Mouse (Mus musculus): Measurements from ENCODE around the gene Fasn.
"Not testable (repeated sequence)": the region's sequence is repeated elsewhere in the genome, so short reads cannot be mapped to it uniquely, and the experiment has no call there.

The Fasn gene

DNA sequence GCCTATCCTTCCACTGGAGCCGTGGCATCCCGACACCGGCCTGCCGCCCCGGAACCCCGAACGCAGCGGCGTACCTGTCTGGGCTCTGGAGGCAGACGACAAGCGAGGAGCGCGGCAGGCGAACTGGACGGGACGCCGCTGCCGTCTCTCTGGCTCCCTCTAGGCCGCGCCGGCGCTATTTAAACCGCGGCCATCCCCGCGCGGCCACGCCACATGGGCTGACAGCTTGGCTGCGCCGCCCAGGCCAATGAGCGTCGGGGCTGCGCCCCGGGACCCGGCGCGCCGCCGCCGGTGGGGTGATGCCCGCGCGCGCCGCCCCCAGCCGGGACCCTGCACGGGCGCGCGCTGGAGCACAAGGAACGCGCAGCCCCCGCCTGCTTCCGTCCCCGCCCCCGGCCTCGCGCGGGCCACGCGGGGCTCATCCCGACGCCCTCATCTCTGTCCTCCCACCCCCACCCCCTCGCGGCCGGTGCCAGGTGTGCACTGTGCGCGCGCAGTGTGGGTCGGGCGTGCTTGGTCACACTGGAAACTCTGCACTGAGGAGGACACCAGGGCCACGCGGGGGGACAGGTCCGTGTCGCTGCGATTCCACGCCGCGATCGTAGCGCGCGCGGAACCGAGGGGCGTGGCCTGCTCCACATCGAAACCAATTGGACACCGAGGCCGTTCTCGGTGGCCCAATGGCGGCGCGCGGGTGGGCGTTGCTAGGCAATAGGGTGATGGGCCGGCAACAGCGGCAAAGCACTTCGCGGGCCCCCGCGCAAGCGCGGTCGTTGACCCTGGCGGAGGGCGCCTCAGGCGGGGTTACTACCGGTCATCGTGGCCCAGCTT, at the start of gene Fasn:
Fasn (minus strand) TSS at position 592 of the 831 bp plus-strand sequence.
- DNase-seq (ENCODE audit: low spot score in 2 of 2), result peak; percentile 97 to 98

DNA sequence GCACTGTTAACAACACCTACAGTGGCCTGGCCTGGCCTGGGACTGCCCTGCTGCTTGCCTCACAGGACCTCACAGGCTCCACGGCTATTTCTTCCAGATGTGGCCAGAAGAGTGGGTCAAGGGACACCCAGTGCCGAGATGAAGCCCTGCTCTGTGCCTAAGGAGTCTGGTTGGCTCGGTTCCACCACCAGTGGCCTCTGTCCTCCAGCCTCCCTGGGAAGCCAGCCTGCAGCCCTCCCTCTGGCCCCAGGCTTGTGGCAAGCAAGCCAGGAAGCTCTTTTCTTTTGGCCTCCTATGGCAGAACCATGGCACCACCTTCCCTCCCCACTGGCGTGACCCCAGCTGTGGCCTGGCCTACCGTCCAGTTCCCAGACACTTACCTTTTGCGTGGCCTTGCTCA, 48.9 kb upstream of the Fasn start:
- DNase-seq (ENCODE audit: low spot score in 2 of 2), result no peak

DNA sequence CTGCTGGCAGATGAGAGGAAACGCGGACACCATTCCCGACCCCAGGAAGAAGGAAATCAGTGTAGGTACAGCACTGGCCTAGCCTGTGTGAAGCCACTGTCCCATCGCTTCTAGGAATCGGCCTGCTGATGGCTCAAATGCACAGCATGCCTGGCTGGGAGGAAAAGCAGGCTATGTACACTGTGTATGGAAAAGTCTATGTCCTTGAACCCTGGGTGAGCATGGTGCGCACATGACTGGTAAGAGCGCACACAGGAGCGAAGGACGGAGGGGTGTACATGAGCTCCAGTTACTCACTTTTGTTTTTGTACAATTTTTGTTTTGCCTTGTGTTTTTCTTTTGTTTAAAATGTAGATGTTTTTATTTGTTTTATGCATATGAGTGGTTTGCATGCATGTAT, 47.2 kb upstream of the Fasn start:
- no peak for DNase-seq (ENCODE audit: low spot score in 2 of 2)

DNA sequence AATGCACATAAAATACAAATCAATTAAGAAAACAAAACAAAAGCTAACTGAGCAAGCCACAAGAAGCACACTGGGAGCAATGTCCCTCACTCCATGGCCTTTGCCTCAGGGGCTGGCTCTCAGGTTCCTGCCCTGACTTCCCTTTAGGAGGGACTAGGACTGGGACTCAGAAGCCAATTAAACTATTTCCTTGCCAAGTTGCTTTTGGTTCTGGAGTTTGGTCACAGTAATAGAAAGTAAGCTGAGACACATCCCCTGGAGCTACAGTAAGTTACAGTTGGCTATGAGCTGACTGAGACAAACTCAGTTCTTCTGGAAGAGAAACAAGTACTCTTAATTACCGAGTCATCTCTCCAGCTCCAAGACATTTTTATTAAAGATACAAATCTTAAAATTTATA, 41.5 kb upstream of the Fasn start:
- no peak for DNase-seq (ENCODE audit: low spot score in 2 of 2)

DNA sequence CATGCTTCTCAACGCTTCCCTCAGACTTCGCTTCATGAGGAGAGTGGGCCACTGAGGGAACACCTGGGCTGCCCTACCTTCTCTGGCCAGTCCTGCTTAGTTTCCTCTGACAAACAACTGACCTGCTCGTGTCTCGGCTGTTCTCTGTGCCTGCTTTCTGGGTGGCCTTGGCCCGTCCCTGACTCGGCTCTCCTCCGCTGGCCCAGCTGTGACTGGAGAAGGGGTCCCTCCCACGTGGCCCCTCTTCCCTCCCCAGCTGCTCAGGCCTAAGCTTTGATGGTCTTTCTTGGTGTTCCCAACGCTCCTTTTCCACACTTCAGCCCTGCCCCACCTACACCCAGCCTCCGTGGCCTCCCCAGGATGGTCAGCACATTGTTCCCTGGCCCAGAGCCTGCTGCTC, 38.5 kb upstream of the Fasn start:
- DNase-seq (ENCODE audit: low spot score in 2 of 2), result peak in 1 of 2 experiments; percentile 41

DNA sequence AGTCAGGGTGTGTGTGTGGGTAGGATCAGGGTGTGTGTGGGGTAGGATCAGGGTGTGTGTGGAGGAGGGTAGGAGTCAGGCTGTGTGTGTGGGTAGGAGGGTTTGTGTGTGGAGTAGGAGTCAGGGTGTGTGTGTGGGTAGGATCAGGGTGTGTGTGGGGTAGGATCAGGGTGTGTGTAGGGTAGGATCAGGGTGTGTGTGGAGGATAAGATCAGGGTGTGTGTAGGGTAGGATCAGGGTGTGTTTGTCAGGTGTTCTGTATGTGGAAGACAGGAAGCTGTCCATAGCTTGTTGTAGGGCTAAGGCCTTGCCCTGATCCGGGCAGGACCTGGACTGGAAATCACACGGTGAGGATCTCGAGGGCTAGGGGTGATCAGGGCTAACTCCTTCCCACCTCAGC, 31.6 kb upstream of the Fasn start:
- DNase-seq (ENCODE audit: low spot score in 2 of 2), result not testable (repeated sequence)

DNA sequence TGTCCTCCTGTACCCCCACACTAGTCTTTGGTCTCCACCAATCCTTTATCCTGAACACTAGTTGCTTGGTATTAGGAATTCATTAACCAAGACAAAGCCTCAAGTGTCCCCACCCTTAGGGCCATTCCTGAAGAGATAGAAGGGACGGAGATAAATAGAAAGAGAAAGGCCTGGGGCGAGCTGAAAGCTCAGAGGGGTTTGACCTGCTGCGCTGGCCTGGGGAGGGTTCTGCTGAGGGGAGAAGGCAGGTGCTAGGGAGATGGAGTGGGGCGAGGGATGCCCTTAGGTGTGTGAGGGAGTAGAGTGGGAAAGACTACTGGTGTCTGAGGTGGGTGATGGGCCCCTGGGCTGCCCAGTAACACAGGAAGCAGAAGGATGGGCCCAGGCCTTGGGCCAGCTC, 29.4 kb upstream of the Fasn start:
- no peak for DNase-seq (ENCODE audit: low spot score in 2 of 2)

DNA sequence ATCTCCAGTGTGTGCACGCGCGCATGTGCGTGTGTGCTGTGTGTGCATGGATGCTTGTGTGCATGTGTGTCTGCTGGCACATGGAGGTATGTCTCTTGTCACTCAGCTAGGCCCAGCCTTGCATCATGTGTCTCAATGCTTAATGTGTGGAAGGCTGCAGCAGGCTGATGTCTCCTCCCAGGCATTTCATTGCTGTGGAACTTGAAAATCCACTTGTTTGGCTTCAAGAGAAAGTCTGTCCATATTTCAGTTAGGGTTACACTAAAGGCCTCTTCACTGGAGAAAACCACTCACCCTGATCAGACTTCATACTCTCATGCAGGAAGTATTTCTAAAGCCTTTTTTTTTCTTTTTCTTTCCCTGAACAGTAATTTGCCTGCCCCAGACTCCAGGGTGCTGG, 28.8 kb upstream of the Fasn start:
- no peak for DNase-seq (ENCODE audit: low spot score in 2 of 2)

DNA sequence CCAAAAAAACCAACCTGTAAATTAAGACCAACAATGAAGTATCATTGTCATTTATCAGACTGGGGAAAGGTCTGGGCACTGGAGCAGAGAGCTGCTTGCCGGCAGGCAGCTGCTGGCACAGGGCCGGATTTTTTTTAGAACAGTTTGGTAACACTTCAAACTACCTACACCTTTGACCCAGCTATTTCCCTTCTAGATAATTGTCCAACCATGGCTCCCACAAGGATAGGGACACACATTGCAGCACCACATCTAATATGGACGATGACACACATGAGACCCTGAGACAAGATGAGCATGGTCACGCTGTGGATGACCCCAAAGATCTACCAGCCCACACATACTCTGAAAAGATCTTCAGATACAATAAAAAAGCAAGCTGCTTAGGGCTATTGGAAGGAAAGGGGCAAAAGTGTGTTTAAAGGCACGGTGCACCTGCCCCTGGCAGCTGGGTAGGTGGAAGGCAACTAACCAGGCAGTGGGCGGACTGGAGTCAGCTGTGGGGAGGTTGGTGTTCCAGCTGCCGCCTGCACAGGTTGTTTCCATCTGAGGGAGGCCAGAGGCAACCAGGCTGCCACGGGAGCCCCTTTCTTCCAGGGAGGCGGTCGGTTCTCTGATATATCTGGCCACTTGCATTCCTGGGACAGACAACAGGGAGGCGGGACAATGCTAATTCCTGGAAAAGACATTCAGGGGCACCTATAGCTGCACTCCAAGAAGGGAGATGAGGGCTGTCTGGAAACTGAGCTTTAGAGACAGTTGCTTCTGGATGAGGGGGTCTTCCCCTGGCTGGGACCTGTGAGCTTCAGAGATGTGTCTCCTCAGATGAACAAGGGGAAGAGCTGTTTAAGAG, 28.0 kb upstream of the Fasn start:
- no peak for DNase-seq (ENCODE audit: low spot score in 2 of 2)

DNA sequence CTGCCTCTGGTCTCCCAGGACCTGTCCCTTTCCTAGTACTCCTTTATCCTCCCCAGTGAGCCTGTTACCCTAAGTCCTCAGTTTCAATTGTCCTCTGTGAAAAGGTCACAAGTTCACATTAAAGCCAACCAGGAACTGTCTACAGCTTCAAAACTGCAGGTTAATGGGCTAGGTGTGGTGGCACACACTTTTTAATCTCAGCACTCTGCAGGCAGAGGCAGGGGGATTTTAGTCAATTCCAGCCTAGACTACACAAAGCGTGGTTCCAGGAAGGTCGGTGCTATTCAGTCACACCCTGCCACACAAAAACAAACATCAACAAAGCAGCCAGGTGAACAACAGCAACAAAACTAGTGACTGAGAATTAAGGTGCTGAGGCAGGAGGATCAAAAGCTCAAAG, 27.2 kb upstream of the Fasn start:
- DNase-seq (ENCODE audit: low spot score in 2 of 2), result no peak

DNA sequence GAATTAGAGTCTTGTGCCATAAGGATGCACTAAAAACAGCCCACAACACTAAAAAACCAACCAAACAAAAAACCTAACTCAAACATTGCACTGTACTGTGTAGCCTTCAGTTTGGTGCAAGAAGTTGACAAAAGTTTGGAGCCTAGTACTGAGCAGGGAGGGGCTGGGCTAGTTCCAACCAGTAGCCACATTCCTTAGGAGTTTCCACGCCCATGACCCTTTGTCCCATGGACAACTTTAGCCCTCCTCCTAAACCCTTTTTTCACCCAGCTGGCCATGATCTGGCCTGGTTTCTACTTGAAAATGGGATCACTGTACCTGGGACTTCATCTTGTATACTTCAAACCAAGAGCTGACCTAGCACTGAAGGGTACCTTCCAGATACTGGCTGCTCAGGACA, 26.8 kb upstream of the Fasn start:
- no peak for DNase-seq (ENCODE audit: low spot score in 2 of 2)

DNA sequence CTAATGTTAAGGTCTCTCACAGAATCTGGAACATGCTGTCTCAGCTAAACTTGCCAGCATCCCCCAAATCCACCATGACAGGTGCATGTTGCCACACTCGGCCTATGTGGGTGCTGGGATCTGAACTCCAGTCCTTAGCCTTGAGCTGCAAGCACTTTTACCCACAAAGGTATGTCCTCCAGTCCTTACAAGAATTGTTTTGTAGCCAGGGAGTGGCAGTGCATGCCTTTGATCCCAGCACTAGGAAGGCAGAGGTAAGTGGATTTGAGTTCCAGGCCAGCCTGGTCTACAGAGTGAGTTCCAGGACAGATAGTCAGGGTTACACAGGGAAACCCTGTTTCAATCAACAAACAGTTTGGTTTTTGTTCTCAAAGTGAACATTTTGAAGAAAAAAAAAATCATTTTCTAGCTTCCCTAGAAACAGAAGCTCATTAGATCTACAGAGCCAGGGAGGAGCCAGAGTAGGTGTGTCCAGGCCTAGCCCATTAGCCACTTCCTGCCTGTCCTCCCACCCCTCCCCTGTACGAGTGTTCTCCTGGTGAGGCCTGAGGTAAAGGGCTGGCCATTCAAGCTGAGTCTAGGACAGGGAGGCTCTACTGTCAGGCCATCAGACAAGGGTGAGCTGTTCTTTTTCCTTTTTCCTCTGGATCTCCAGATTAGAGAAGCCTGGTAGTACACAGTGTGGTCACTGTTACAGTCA, 26.1 kb upstream of the Fasn start:
- no peak for DNase-seq (ENCODE audit: low spot score in 2 of 2)

DNA sequence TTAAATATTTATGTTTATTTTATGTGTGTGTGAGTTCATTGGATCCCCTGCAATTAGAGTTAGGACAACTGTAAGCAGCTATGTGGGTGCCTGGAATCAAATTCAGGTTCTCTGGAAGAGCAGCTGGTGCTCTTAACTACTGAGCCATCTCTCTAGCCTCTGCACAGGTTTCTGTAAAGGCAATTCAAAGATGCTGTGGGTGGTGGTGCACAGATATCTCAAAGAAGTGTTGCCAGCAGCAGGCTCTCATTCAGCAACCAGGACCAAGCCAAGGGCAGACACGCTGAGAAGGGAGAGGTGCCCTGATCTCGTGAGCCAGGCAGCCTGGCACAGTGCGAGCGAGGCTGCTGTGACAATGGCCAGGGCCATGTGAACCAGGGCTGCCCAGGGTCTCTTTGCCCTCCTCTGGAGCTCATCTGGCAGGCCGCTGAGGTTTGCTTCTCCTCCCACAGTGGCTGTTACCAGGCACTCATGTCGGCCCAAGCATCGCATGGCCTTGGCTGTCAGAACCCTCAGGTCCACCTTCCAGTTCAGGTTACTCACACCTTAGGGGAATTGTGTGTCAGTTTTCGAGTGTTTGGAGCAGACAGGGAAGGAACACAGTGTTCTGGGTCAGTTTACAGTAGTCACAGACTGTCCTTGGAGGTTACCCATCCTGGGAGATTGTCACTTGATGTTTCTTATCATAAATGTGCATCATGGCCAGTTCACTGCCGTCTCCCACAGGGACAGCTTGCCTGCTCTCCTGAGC, 22.6 kb upstream of the Fasn start:
- no peak for DNase-seq (ENCODE audit: low spot score in 2 of 2)

DNA sequence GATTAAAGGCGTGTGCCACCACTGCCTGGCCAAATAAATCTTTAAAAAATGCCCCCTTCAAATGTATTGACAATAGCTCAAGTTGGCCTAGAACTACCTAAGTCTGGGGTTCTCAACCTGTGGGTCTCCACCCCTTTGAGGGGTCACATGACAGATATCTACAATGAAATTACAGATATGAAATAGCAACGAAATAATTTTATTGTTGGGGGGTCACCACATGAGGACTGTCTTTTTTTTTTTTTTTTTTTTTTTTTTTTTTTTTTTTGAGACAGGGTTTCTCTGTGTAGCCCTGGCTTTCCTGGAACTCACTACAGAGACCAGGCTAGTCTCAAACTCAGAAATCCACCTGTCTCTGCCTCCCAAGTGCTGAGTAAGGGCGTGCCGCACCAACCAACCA, 20.0 kb upstream of the Fasn start:
- DNase-seq (ENCODE audit: low spot score in 2 of 2), result no peak

DNA sequence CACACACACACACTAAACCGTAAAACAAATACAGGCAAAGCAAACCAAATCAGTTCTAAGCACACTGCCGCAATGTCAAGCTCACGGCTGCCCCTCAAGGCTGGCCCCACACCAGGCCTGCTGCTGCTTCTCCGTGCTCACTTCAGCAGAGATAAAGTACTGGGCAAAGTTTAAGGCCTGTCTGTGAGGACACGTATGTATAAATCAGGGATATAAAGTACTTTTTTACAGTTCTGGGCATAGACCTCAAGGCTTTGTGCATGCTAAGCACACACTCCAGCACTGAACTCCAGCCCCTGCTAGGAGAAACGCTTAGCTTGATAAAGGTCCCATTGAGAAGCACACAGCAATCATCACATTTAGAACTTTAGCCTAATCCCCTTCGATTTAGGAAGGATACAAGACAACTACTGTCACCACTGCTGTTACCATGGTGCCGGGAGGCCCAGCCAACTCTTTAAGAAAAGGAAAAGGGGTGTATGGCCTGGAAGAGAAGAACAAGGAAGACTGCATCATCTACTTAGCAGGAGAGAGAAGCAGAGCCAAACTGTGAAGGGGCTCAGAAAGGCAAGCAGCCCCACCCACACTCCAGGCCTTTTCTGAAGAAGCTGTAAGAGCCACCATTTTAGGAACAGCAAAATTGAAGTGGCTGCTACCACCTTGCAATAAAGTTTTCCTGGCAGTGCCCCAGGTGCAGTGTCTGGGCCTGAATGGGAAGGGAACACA, 9.4 kb upstream of the Fasn start:
- no peak for DNase-seq (ENCODE audit: low spot score in 2 of 2)

DNA sequence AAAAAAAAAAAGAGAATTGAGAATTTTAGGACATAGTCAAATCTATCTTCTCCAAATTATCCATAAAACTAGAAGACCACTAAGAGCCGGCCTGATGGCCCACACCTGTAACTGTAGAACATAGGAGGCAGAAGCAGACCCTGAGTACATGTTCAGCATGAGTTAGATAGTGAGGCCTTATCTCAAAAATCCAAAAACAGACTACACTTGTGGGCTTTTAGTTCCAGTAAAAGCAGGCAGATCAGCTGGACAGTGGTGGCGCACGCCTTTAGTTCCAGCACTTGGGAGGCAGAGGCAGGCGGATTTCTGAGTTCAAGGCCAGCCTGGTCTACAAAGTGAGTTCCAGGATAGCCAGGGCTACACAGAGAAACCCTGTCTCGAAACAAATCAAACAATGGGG, 8.6 kb upstream of the Fasn start:
- DNase-seq (ENCODE audit: low spot score in 2 of 2), result not testable (repeated sequence)

DNA sequence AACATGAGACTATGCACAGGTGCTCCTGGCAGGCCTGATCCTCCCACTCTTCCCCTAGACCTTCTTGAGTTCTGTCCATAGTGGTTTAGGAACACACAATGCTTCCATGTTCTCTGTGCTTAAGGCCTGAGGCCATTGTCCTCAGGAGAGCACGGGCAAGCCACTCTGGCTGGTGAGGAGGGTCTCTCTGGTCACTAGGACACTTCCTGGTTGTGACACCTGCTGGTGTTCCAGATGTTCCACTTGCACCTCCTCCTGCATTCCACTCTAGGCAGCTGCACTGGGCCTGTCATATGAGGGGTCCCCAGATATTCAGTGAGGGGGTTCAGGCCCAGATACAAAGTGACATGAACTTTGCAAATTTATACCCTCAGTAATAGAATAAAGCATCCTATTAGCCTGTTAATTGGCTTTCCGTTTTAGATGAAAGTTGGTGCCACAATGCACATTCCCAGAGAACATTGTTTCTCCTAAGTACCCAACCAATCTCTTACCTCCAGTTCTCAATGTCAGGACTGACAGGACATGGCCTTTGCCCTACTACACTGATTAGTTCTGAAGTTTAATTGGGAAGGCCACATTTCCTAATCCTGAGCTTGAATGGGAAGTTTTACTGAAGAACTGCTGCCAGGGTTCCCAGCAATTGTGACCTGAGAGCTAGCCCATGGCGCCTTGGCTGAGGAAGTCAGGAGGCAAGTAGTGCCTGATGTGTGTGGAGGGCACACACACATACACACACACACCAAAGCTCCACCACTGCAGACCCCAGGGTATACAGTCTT, 7.5 kb upstream of the Fasn start:
- DNase-seq (ENCODE audit: low spot score in 2 of 2), result no peak

DNA sequence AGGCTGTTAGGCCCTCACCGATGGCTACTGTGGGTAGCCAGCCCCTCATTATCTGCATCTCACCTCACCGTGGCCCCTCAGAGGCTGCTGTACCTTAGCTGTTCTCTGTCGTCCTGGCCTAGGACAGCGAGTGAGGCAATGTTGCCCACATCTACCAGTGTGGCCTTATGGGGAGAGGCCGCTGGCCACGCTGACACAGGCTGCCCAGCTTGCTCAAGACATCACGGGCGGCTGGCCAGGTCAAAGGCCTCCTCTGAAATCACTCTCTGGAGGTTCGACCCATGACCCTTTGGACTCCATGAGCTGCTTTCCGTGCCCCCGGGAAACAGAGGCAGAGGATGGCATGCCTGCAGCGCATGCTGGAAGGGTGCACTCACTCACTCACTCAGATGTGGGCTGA, 6.3 kb upstream of the Fasn start:
- DNase-seq (ENCODE audit: low spot score in 2 of 2), result no peak

DNA sequence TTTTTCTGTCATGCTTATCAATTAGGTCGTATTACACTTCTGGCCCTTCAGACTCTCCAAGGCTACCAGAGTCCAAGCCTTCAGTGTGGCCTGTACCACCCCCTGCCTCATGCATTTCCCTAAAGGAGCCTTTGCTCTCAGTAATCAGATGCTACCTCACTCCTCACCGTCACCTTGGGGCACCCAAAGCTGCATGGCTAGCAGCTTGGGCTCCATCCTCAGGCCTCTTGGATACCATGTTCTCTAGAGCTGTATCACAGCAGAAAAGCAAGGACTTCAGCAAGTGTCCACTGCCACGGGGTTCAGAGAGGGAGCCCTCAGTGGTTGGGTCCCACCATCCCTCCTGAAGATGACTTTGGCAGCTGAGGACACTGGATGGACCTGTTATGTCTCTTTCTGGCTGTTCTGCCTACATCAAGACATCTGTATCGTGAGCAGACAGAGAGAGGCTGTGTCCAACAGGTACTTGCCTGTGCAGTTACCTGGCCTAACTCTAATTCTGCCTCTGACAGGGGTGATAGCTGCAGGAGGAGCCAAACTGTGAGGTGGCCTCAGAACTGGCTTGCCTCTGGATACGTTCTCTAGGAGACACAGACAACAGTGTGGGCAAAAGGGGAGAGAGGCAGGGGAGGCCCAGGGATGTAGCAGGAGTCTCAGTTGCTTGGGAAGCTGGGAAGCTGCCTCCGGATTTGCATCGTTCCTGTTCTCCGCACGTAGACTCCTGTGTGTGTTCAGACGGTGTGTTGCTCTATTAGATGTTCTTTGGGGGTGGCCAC, 5.6 kb upstream of the Fasn start:
- no peak for DNase-seq (ENCODE audit: low spot score in 2 of 2)

Measured in urinary bladder, postnatal 4 days (tissue).